Mouse (Mus musculus): ENCODE measurements around the gene Asap3. TPM values are rescaled to one million over a fixed set of nuclear protein-coding genes. Genes with fewer than 3 reads are reported as not detected.

Gene Asap3
- total RNA-seq, 1 experiment: 4.7 TPM

DNA sequence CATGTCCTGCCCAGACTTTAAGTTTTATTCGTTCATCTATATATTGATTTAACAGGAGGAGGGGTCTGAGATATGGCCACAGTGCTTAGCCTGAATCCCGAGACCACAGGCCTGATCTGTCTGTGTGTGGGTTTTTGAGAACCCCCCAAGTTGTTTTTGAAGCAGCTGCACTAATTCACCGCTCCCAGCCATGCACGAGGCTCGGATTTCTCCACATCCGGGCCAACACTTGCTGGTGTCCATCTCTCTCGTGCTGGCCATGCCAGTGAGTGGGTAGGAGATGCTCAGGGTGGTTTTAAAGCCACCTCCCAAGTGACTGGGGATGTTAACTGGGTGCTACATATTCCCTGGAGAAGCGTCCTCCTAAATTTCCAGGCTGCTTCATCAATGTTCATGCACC lies 41.2 kb upstream of the Asap3 start:
- no peaks in the 10 kb centered on the region for H3K36me3 ChIP-seq (ENCODE audit: control insufficient read depth, insufficient read depth, low read length, poor library complexity, severe bottlenecking)
- H3K9ac ChIP-seq (ENCODE audit: insufficient read depth, low read depth, low read length, poor library complexity, severe bottlenecking): peak overlapping the region; percentile 41; the same call in 1 of the 2 replicates
- TF ChIP-seq CHD2 (IDR thresholded peaks at IDR 0.05; ENCODE audit: low read depth, low read length) (no peak), HCFC1 (IDR thresholded peaks at IDR 0.05; ENCODE audit: borderline replicate concordance, insufficient read depth, low read length) (no peak), ZC3H11A (IDR thresholded peaks at IDR 0.05; ENCODE audit: borderline replicate concordance, low read depth, low read length) (no peak)
- in situ Hi-C loops (cut with MboI; ENCODE audit: low sequenced_read_pairs in 2 of 2, unreplicated experiment in 2 of 2): loop anchor here in 1 of 2 experiments (5.0 kb wide), 1 partner anchor 98 kb away; no protein-coding TSS in a partner anchor
- no peak for DNase-seq (ENCODE audit: low read depth, low spot score)
- no peak overlapping the region for H3K4me3 ChIP-seq (ENCODE audit: insufficient read depth in 1 of 2, low read depth in 1 of 2, low read length in 2 of 2, poor library complexity in 1 of 2, severe bottlenecking in 1 of 2)
- no peak overlapping the region; the same call in 1 of the 2 replicates for H3K27ac ChIP-seq (ENCODE audit: insufficient read depth, low read depth, low read length, poor library complexity, severe bottlenecking)
- peaks cover 0 to 14% of the 10 kb centered on the region in 2 experiments; a peak in 3 of 4 replicates for H3K4me1 ChIP-seq (ENCODE audit: control insufficient read depth in 2 of 2, insufficient read depth in 2 of 2, low read length in 2 of 2, poor library complexity in 1 of 2)
- H3K9me3 ChIP-seq (ENCODE audit: control insufficient read depth, insufficient read depth, low read depth, low read length): no peaks in the 10 kb centered on the region

DNA sequence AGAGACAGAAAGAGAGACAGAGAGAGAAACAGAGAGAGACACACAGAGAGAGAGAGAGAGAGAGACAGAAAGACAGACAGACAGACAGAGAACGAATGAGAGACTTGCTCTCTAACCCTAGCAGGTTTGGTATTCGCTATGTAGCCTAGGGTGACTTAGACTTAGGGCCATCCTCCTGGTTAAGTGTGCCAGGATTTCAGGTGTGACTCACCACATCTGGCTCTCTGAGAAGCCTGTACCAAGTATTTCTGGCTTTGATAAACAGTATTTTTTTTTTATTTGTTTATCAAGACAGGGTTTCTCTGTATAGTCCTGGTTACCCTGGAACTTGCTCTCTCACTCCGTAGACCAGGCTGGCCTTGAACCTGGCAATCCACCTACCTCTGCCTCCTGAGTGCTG lies 38.5 kb upstream of the Asap3 start:
- H3K27ac ChIP-seq (ENCODE audit: insufficient read depth, low read depth, low read length, poor library complexity, severe bottlenecking): no peak overlapping the region
- no peaks in the 10 kb centered on the region for H3K9me3 ChIP-seq (ENCODE audit: control insufficient read depth, insufficient read depth, low read depth, low read length)
- in situ Hi-C loops (cut with MboI; ENCODE audit: low sequenced_read_pairs in 2 of 2, unreplicated experiment in 2 of 2): no loop called here
- peaks cover 0 to 15% of the 10 kb centered on the region in 2 experiments; a peak in 3 of 4 replicates for H3K4me1 ChIP-seq (ENCODE audit: control insufficient read depth in 2 of 2, insufficient read depth in 2 of 2, low read length in 2 of 2, poor library complexity in 1 of 2)
- H3K9ac ChIP-seq (ENCODE audit: insufficient read depth, low read depth, low read length, poor library complexity, severe bottlenecking): no peak overlapping the region
- DNase-seq (ENCODE audit: low read depth, low spot score): no peak
- H3K4me3 ChIP-seq (ENCODE audit: insufficient read depth in 1 of 2, low read depth in 1 of 2, low read length in 2 of 2, poor library complexity in 1 of 2, severe bottlenecking in 1 of 2): no peak overlapping the region
- TF ChIP-seq MAFK (IDR thresholded peaks at IDR 0.05; ENCODE audit: insufficient read depth, low read depth, low read length) (no peak), HCFC1 (IDR thresholded peaks at IDR 0.05; ENCODE audit: borderline replicate concordance, insufficient read depth, low read length) (no peak), ZC3H11A (IDR thresholded peaks at IDR 0.05; ENCODE audit: borderline replicate concordance, low read depth, low read length) (no peak)
- H3K36me3 ChIP-seq (ENCODE audit: control insufficient read depth, insufficient read depth, low read length, poor library complexity, severe bottlenecking): no peaks in the 10 kb centered on the region

DNA sequence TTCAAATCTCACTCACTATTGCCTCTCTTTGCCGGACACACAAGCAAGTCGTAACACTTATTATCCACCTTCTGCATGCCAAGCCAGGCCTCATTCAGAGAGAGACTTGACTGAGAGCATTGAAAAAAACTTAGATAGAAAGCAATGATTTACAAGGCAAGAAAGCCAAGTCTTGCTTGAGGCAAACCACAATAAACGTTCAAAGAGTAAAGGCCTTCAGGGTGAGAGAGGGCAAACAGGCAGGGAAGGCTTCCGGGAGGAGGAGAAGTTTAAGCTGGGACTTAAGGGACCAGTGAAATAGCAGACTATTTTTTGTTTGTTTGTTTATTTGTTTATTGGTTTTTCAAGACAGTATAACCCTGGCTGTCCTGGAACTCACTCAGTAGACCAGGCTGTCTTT lies 35.8 kb upstream of the Asap3 start:
- no peak for TF ChIP-seq CHD2 (IDR thresholded peaks at IDR 0.05; ENCODE audit: low read depth, low read length)
- no peak for TF ChIP-seq ZNF384 (IDR thresholded peaks at IDR 0.05; ENCODE audit: low read depth, low read length)
- TF ChIP-seq ZC3H11A (IDR thresholded peaks at IDR 0.05; ENCODE audit: borderline replicate concordance, low read depth, low read length): no peak
- no peak for TF ChIP-seq HCFC1 (IDR thresholded peaks at IDR 0.05; ENCODE audit: borderline replicate concordance, insufficient read depth, low read length)
- no peak for TF ChIP-seq MAFK (IDR thresholded peaks at IDR 0.05; ENCODE audit: insufficient read depth, low read depth, low read length)
- Histone ChIP-seq H3K27ac (ENCODE audit: insufficient read depth, low read depth, low read length, poor library complexity, severe bottlenecking) (no peak overlapping the region), H3K4me1 (ENCODE audit: control insufficient read depth in 2 of 2, insufficient read depth in 2 of 2, low read length in 2 of 2, poor library complexity in 1 of 2) (peaks cover 0 to 26% of the 10 kb centered on the region in 2 experiments; a peak in 3 of 4 replicates), H3K36me3 (ENCODE audit: control insufficient read depth, insufficient read depth, low read length, poor library complexity, severe bottlenecking) (no peaks in the 10 kb centered on the region), H3K9me3 (ENCODE audit: control insufficient read depth, insufficient read depth, low read depth, low read length) (no peaks in the 10 kb centered on the region), H3K9ac (ENCODE audit: insufficient read depth, low read depth, low read length, poor library complexity, severe bottlenecking) (no peak overlapping the region), H3K4me3 (ENCODE audit: insufficient read depth in 1 of 2, low read depth in 1 of 2, low read length in 2 of 2, poor library complexity in 1 of 2, severe bottlenecking in 1 of 2) (no peak overlapping the region)
- in situ Hi-C loops (cut with MboI; ENCODE audit: low sequenced_read_pairs in 2 of 2, unreplicated experiment in 2 of 2): no loop called here
- no peak for DNase-seq (ENCODE audit: low read depth, low spot score)

DNA sequence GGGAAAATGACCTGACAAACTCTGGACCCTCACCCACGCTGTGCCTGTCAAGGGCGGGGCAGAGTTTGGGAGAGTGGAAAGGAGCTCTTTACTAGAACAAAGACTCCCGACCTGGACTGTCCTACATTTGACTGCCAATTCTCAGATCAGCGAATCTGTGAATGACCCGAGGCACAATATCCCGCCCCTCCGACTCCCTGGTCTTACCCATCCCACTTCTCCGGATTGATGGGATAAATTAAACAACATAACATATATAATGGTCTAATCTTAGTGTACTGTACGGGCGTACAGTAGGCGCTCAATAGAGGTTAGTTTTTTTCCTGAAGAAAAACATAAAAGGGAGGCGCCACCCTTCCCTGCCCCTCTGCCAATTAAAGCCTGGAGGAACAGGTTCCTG lies 34.7 kb upstream of the Asap3 start:
- DNase-seq (ENCODE audit: low read depth, low spot score): no peak
- no peak overlapping the region for H3K9ac ChIP-seq (ENCODE audit: insufficient read depth, low read depth, low read length, poor library complexity, severe bottlenecking)
- in situ Hi-C loops (cut with MboI; ENCODE audit: low sequenced_read_pairs in 2 of 2, unreplicated experiment in 2 of 2): no loop called here
- no peak overlapping the region for H3K27ac ChIP-seq (ENCODE audit: insufficient read depth, low read depth, low read length, poor library complexity, severe bottlenecking)
- H3K9me3 ChIP-seq (ENCODE audit: control insufficient read depth, insufficient read depth, low read depth, low read length): no peaks in the 10 kb centered on the region
- H3K36me3 ChIP-seq (ENCODE audit: control insufficient read depth, insufficient read depth, low read length, poor library complexity, severe bottlenecking): no peaks in the 10 kb centered on the region; the same call in 1 of the 2 replicates
- no peak for TF ChIP-seq CHD2 (IDR thresholded peaks at IDR 0.05; ENCODE audit: low read depth, low read length)
- TF ChIP-seq MAFK (IDR thresholded peaks at IDR 0.05; ENCODE audit: insufficient read depth, low read depth, low read length): no peak
- TF ChIP-seq HCFC1 (IDR thresholded peaks at IDR 0.05; ENCODE audit: borderline replicate concordance, insufficient read depth, low read length): no peak
- no peak for TF ChIP-seq ZNF384 (IDR thresholded peaks at IDR 0.05; ENCODE audit: low read depth, low read length)
- TF ChIP-seq ZC3H11A (IDR thresholded peaks at IDR 0.05; ENCODE audit: borderline replicate concordance, low read depth, low read length): no peak
- peaks cover 2 to 25% of the 10 kb centered on the region in 2 experiments; a peak in 3 of 4 replicates for H3K4me1 ChIP-seq (ENCODE audit: control insufficient read depth in 2 of 2, insufficient read depth in 2 of 2, low read length in 2 of 2, poor library complexity in 1 of 2)
- H3K4me3 ChIP-seq (ENCODE audit: insufficient read depth in 1 of 2, low read depth in 1 of 2, low read length in 2 of 2, poor library complexity in 1 of 2, severe bottlenecking in 1 of 2): 0 out of 4 replicates have a peak overlapping the region, but pooled peaks of 1 of the 2 experiments have one; percentile 53
